Mouse (Mus musculus): Measurements from ENCODE around the gene Bcl2. TPM values are rescaled to one million over a fixed set of nuclear protein-coding genes. Genes with fewer than 3 reads are reported as not detected.
A peak's percentile ranks its signal among the peaks of the same experiment; 100 is the strongest.

Gene Bcl2
- polyA plus RNA-seq, 1 experiment from 2014 or later: 20.9 TPM

GRCm38 (mm10) chr1:106628718-106629469 lies 85.2 kb downstream of the Bcl2 start:
- H3K27me3 ChIP-seq (ENCODE audit: control insufficient read depth, insufficient read depth, low read length): no peaks in the 10 kb centered on the region
- peak overlapping the region; percentile 75; the same call in 1 of the 2 replicates for H3K27ac ChIP-seq (ENCODE audit: low read depth, low read length)
- H3K4me3 ChIP-seq (ENCODE audit: low read length): no peak overlapping the region
- H3K4me2 ChIP-seq (replicated peaks; ENCODE audit: low read depth, low read length): no peak overlapping the region
- ATAC-seq (ENCODE audit: low FRiP score, low TSS enrichment): peak; percentile 79
- peaks cover 33% of the 10 kb centered on the region for H3K4me1 ChIP-seq (ENCODE audit: control insufficient read depth, insufficient read depth, low read length)
- no peak overlapping the region for H3K9ac ChIP-seq (ENCODE audit: low read depth, low read length)
- H3K9me3 ChIP-seq (ENCODE audit: control insufficient read depth, low read length): no peaks in the 10 kb centered on the region
- H3K36me3 ChIP-seq (ENCODE audit: control insufficient read depth, insufficient read depth, low read length): no peaks in the 10 kb centered on the region
- 21% methylated on average over 3 of the region's 3 CpGs for WGBS

GRCm38 (mm10) chr1:106628279-106628678 lies 85.8 kb downstream of the Bcl2 start:
- Histone ChIP-seq H3K4me1 (ENCODE audit: control insufficient read depth, insufficient read depth, low read length) (peaks cover 33% of the 10 kb centered on the region), H3K27me3 (ENCODE audit: control insufficient read depth, insufficient read depth, low read length) (no peaks in the 10 kb centered on the region)
- no peak for ATAC-seq (ENCODE audit: low FRiP score, low TSS enrichment)

GRCm38 (mm10) chr1:106627241-106627640 lies 86.8 kb downstream of the Bcl2 start:
- Histone ChIP-seq H3K36me3 (ENCODE audit: control insufficient read depth, insufficient read depth, low read length) (no peaks in the 10 kb centered on the region), H3K27ac (ENCODE audit: low read depth, low read length) (no peak overlapping the region), H3K9ac (ENCODE audit: low read depth, low read length) (no peak overlapping the region), H3K4me1 (ENCODE audit: control insufficient read depth, insufficient read depth, low read length) (peaks cover 33% of the 10 kb centered on the region), H3K27me3 (ENCODE audit: control insufficient read depth, insufficient read depth, low read length) (no peaks in the 10 kb centered on the region), H3K9me3 (ENCODE audit: control insufficient read depth, low read length) (no peaks in the 10 kb centered on the region), H3K4me3 (ENCODE audit: low read length) (no peak overlapping the region), H3K4me2 (replicated peaks; ENCODE audit: low read depth, low read length) (no peak overlapping the region)
- 35% methylated on average over 5 of the region's 5 CpGs for WGBS
- no peak for ATAC-seq (ENCODE audit: low FRiP score, low TSS enrichment)

More at GRCm38 (mm10) chr1:106628279-106628678, 85.8 kb downstream of the Bcl2 start:
- Histone ChIP-seq H3K27ac (ENCODE audit: low read depth, low read length) (no peak overlapping the region), H3K9ac (ENCODE audit: low read depth, low read length) (no peak overlapping the region), H3K4me2 (replicated peaks; ENCODE audit: low read depth, low read length) (no peak overlapping the region), H3K36me3 (ENCODE audit: control insufficient read depth, insufficient read depth, low read length) (no peaks in the 10 kb centered on the region), H3K4me3 (ENCODE audit: low read length) (no peak overlapping the region), H3K9me3 (ENCODE audit: control insufficient read depth, low read length) (no peaks in the 10 kb centered on the region)

- no peak for ATAC-seq (ENCODE audit: low FRiP score, low TSS enrichment)
- Histone ChIP-seq H3K4me2 (replicated peaks; ENCODE audit: low read depth, low read length) (no peak overlapping the region), H3K9me3 (ENCODE audit: control insufficient read depth, low read length) (no peaks in the 10 kb centered on the region), H3K27me3 (ENCODE audit: control insufficient read depth, insufficient read depth, low read length) (no peaks in the 10 kb centered on the region), H3K4me1 (ENCODE audit: control insufficient read depth, insufficient read depth, low read length) (no peaks in the 10 kb centered on the region), H3K9ac (ENCODE audit: low read depth, low read length) (no peak overlapping the region), H3K36me3 (ENCODE audit: control insufficient read depth, insufficient read depth, low read length) (no peaks in the 10 kb centered on the region), H3K27ac (ENCODE audit: low read depth, low read length) (no peak overlapping the region), H3K4me3 (ENCODE audit: low read length) (no peak overlapping the region)
- WGBS: 85% methylated on average over 3 of the region's 3 CpGs
Measured at GRCm38 (mm10) chr1:106620174-106620931, 93.7 kb downstream of the Bcl2 start.

- Histone ChIP-seq H3K9ac (ENCODE audit: low read depth, low read length) (no peak overlapping the region), H3K4me1 (ENCODE audit: control insufficient read depth, insufficient read depth, low read length) (no peaks in the 10 kb centered on the region), H3K27ac (ENCODE audit: low read depth, low read length) (no peak overlapping the region), H3K27me3 (ENCODE audit: control insufficient read depth, insufficient read depth, low read length) (no peaks in the 10 kb centered on the region), H3K9me3 (ENCODE audit: control insufficient read depth, low read length) (no peaks in the 10 kb centered on the region), H3K36me3 (ENCODE audit: control insufficient read depth, insufficient read depth, low read length) (no peaks in the 10 kb centered on the region), H3K4me3 (ENCODE audit: low read length) (no peak overlapping the region), H3K4me2 (replicated peaks; ENCODE audit: low read depth, low read length) (no peak overlapping the region)
- no peak for ATAC-seq (ENCODE audit: low FRiP score, low TSS enrichment)
- WGBS: 78% methylated on average over 3 of the region's 3 CpGs
Measured at GRCm38 (mm10) chr1:106618814-106619213, 95.3 kb downstream of the Bcl2 start.

GRCm38 (mm10) chr1:106616955-106617354 lies 97.1 kb downstream of the Bcl2 start:
- Histone ChIP-seq H3K4me2 (replicated peaks; ENCODE audit: low read depth, low read length) (no peak overlapping the region), H3K27me3 (ENCODE audit: control insufficient read depth, insufficient read depth, low read length) (no peaks in the 10 kb centered on the region), H3K4me3 (ENCODE audit: low read length) (no peak overlapping the region), H3K4me1 (ENCODE audit: control insufficient read depth, insufficient read depth, low read length) (peaks cover 3% of the 10 kb centered on the region; the same call in 1 of the 2 replicates), H3K9ac (ENCODE audit: low read depth, low read length) (no peak overlapping the region), H3K36me3 (ENCODE audit: control insufficient read depth, insufficient read depth, low read length) (no peaks in the 10 kb centered on the region), H3K27ac (ENCODE audit: low read depth, low read length) (no peak overlapping the region), H3K9me3 (ENCODE audit: control insufficient read depth, low read length) (no peaks in the 10 kb centered on the region)
- ATAC-seq (ENCODE audit: low FRiP score, low TSS enrichment): no peak
- WGBS: 88% methylated on average over 5 of the region's 5 CpGs

GRCm38 (mm10) chr1:106613371-106613770 lies 100.7 kb downstream of the Bcl2 start:
- Histone ChIP-seq H3K27me3 (ENCODE audit: control insufficient read depth, insufficient read depth, low read length) (no peaks in the 10 kb centered on the region), H3K4me2 (replicated peaks; ENCODE audit: low read depth, low read length) (no peak overlapping the region), H3K27ac (ENCODE audit: low read depth, low read length) (no peak overlapping the region), H3K36me3 (ENCODE audit: control insufficient read depth, insufficient read depth, low read length) (no peaks in the 10 kb centered on the region), H3K4me3 (ENCODE audit: low read length) (no peak overlapping the region), H3K9me3 (ENCODE audit: control insufficient read depth, low read length) (no peaks in the 10 kb centered on the region), H3K9ac (ENCODE audit: low read depth, low read length) (no peak overlapping the region), H3K4me1 (ENCODE audit: control insufficient read depth, insufficient read depth, low read length) (peaks cover 6% of the 10 kb centered on the region; the same call in 1 of the 2 replicates)
- ATAC-seq (ENCODE audit: low FRiP score, low TSS enrichment): no peak
- WGBS: 87% methylated on average over 5 of the region's 5 CpGs

- Histone ChIP-seq H3K36me3 (ENCODE audit: control insufficient read depth, insufficient read depth, low read length) (no peaks in the 10 kb centered on the region), H3K9me3 (ENCODE audit: control insufficient read depth, low read length) (no peaks in the 10 kb centered on the region), H3K4me1 (ENCODE audit: control insufficient read depth, insufficient read depth, low read length) (peaks cover 6% of the 10 kb centered on the region; the same call in 1 of the 2 replicates), H3K27ac (ENCODE audit: low read depth, low read length) (no peak overlapping the region), H3K27me3 (ENCODE audit: control insufficient read depth, insufficient read depth, low read length) (no peaks in the 10 kb centered on the region), H3K4me2 (replicated peaks; ENCODE audit: low read depth, low read length) (no peak overlapping the region), H3K9ac (ENCODE audit: low read depth, low read length) (no peak overlapping the region), H3K4me3 (ENCODE audit: low read length) (no peak overlapping the region)
- ATAC-seq (ENCODE audit: low FRiP score, low TSS enrichment): no peak
- WGBS: 51% methylated on average over 8 of the region's 8 CpGs
Measured at GRCm38 (mm10) chr1:106612166-106613031, 101.7 kb downstream of the Bcl2 start.
